Mouse (Mus musculus) midbrain, embryonic 14.5 days (tissue): ENCODE measurements around the gene Agmat. TPM values are rescaled to one million over a fixed set of nuclear protein-coding genes. Genes with fewer than 3 reads are reported as not detected.

Source experiments
- ATAC-seq: fragments of 200-750 bp; cut with Nextera tagmentation; 2 replicates; pipeline ENCODE4 v1.8.0; 2017; ENCODE audit warnings: moderate number of reproducible peaks, moderate library complexity; ENCODE audit not compliant: low FRiP score, low TSS enrichment
- DNase-seq: peaks from one replicate; pipeline ENCODE4 v3.0.0-alpha.2; 2015
- H3K27ac ChIP-seq: fragments of 300-500 bp; sonication (generic); replicated peaks from 2 replicates; pipeline ENCODE4 v1.5.1; 2014; ENCODE audit warnings: mild to moderate bottlenecking, low read depth, low read length, moderate library complexity
- H3K27me3 ChIP-seq: fragments of 300-500 bp; sonication (generic); 2 replicates; pipeline ENCODE4 v1.6.1; 2014; ENCODE audit warnings: low read length, control low read depth, mixed read lengths; ENCODE audit not compliant: control insufficient read depth, insufficient read depth
- H3K36me3 ChIP-seq: fragments of 300-500 bp; sonication (generic); 2 replicates; pipeline ENCODE4 v1.6.1; 2014; ENCODE audit warnings: low read length, control low read depth; ENCODE audit not compliant: control insufficient read depth, insufficient read depth
- H3K4me1 ChIP-seq: fragments of 300-500 bp; sonication (generic); 2 replicates; pipeline ENCODE4 v1.6.1; 2014; ENCODE audit warnings: mild to moderate bottlenecking, antibody characterized with exemption, low read length, control low read depth; ENCODE audit not compliant: control insufficient read depth, insufficient read depth
- H3K4me2 ChIP-seq: fragments of 300-500 bp; sonication (generic); 2 replicates; pipeline ENCODE4 v1.6.1; 2014; ENCODE audit warnings: mild to moderate bottlenecking, low read length, moderate library complexity
- H3K4me3 ChIP-seq: fragments of 300-500 bp; sonication (generic); replicated peaks from 2 replicates; pipeline ENCODE4 v1.5.1; 2014; ENCODE audit warnings: low read depth, low read length
- H3K9ac ChIP-seq: fragments of 300-500 bp; sonication (generic); replicated peaks from 2 replicates; pipeline ENCODE4 v1.6.1; 2014; ENCODE audit warnings: mild to moderate bottlenecking, low read length, moderate library complexity
- H3K9me3 ChIP-seq: fragments of 300-500 bp; sonication (generic); 2 replicates; pipeline ENCODE4 v1.6.1; 2016; ENCODE audit warnings: low read length, control low read depth, mixed read lengths; ENCODE audit not compliant: control insufficient read depth
- WGBS: fragments of 180-500 bp; shearing (Covaris S2); extraction: QIAGEN DNeasy Blood & Tissue Kit; methylation state at CpG from one replicate; pipeline ENCODE4 v1.1.7; 2014; 5-methylcytosine and 5-hydroxymethylcytosine counted together
- polyA plus RNA-seq: library from polyadenylated mRNA; unstranded; fragments of >200 nt; fragmentation: Nextera tagmentation; extraction: Ambion mirVana; gene quantifications from 2 replicates; pipeline ENCODE4 v1.2.1, GENCODE M21; 2014

The Agmat gene
- polyA plus RNA-seq, 1 experiment from 2014 or later, result not detected

GRCm38 (mm10) chr4:141719304-141719703 is 27.2 kb upstream of the Agmat start:
- Histone ChIP-seq H3K4me1 (peaks cover 13% of the 10 kb centered on the region), H3K36me3 (peaks cover 4% of the 10 kb centered on the region; the same call in 1 of the 2 replicates), H3K9ac (no peak overlapping the region), H3K27me3 (no peaks in the 10 kb centered on the region), H3K4me3 (no peak overlapping the region), H3K27ac (no peak overlapping the region), H3K4me2 (no peak overlapping the region), H3K9me3 (no peaks in the 10 kb centered on the region)
- 97% methylated on average over 1 of the region's 1 CpGs for WGBS
- ATAC-seq (no peak), DNase-seq (no peak)

GRCm38 (mm10) chr4:141720761-141721523 is 25.5 kb upstream of the Agmat start:
- H3K9ac ChIP-seq, result no peak overlapping the region
- H3K36me3 ChIP-seq, result peaks cover 4% of the 10 kb centered on the region; the same call in 1 of the 2 replicates
- peaks cover 13% of the 10 kb centered on the region for H3K4me1 ChIP-seq
- peak overlapping the region; percentile 90; the same call in 1 of the 2 replicates for H3K4me2 ChIP-seq
- no peak overlapping the region for H3K27ac ChIP-seq
- H3K9me3 ChIP-seq, result no peaks in the 10 kb centered on the region
- ATAC-seq (no peak), DNase-seq (no peak)
- no peak overlapping the region for H3K4me3 ChIP-seq
- H3K27me3 ChIP-seq, result no peaks in the 10 kb centered on the region
- 86% methylated on average over 6 of the region's 6 CpGs for WGBS

DNA sequence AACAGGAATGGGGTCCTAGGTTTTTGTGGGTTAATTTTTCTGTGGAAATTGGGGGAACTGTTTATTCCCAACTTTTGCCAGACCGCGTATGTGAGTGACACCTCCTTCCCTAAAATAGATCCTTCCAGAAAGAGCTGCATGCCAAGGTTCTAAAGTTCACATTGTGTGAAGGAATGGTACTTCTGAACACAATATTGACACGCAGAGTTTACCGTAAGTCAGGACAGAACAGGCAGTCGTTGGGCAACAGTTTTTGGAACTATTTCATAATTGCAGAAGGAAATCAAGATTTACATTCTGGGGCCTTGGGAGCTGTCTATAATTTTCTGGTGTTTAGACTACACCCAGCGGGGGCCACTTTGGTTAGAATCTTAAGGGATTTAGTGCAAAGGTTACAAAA is 24.5 kb upstream of the Agmat start:
- Histone ChIP-seq H3K36me3 (peaks cover 2% of the 10 kb centered on the region; the same call in 1 of the 2 replicates), H3K4me3 (peak overlapping the region; percentile 98), H3K27ac (no peak overlapping the region), H3K27me3 (no peaks in the 10 kb centered on the region), H3K9me3 (no peaks in the 10 kb centered on the region), H3K4me2 (peak overlapping the region; percentile 90), H3K4me1 (peaks cover 13% of the 10 kb centered on the region), H3K9ac (peak overlapping the region; percentile 92; the same call in 1 of the 2 replicates)
- no peak for DNase-seq
- WGBS, result 83% methylated on average over 6 of the region's 6 CpGs
- ATAC-seq, result no peak

DNA sequence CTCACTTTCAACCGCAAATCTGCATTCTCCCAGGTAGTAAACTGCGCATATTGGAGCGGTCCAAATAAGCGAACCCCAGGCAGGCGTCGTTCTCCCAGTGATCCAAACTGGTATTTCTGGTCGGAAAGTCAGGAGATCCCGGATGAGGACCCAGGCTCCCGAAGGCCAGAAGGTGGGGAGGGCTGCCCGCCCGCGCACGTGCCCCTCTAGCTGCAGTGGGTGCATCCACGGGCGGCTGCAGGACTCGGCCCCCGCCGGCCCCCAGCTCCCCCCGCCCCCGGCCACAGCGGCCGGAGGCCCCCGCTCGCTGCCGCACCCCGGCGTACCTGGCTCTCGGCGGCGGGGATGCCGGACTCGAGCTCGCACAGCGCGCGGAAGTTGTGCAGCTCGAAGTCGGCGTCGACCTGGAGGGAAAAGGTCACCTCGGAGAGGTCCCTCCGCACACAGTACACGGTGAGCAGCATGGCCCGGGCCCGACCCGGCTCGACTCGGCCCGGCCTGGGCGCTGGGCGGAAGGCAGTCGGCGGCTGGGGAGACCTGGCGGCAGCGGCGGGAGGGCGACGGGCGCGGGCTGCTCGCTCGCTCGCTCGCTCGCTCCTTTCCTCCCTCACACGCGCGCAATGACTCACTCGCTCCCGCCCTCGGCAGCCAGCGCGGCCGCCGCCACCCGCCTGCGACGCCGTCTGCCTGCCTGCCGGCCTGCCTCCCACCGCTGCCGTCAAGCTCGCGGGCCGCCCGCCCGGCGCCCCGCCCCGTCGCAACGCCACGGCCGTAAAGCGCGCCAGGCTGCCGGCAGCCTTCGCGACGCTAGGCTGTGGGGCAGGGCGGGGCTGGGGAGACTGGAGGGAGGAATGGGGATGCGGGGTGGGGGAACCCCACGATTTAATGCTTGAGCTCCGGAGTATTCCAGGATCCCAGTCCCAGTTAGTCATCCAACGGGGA is 23.5 kb upstream of the Agmat start, which contains the start of gene Ddi2:
Ddi2 (minus strand) TSS at position 689 of the 942 bp plus-strand sequence.
- H3K9ac ChIP-seq, result peak within 1 kb of the TSS; percentile 92
- no peaks in the 10 kb centered on the region for H3K9me3 ChIP-seq
- H3K4me3 ChIP-seq, result peak within 1 kb of the TSS; percentile 98
- H3K36me3 ChIP-seq, result no peaks in the 10 kb centered on the region
- ATAC-seq, result peak; percentile 90
- H3K4me1 ChIP-seq, result peaks cover 13% of the 10 kb centered on the region
- no peaks in the 10 kb centered on the region for H3K27me3 ChIP-seq
- peak; percentile 96 for DNase-seq
- H3K27ac ChIP-seq, result peak within 1 kb of the TSS; percentile 89
- under 1% methylated on average over 100 of the region's 105 CpGs for WGBS
- H3K4me2 ChIP-seq, result peak within 1 kb of the TSS; percentile 90

GRCm38 (mm10) chr4:141723673-141724068 is 22.8 kb upstream of the Agmat start:
- Histone ChIP-seq H3K4me3 (peak overlapping the region; percentile 98), H3K36me3 (no peaks in the 10 kb centered on the region), H3K27ac (peak overlapping the region; percentile 89; the same call in 1 of the 2 replicates), H3K9me3 (no peaks in the 10 kb centered on the region), H3K9ac (peak overlapping the region; percentile 92), H3K4me1 (peaks cover 13% of the 10 kb centered on the region), H3K4me2 (peak overlapping the region; percentile 90), H3K27me3 (no peaks in the 10 kb centered on the region)
- peak; percentile 77; the same call in 1 of the 2 replicates for ATAC-seq
- WGBS, result 7% methylated on average over 13 of the region's 13 CpGs
- peak; percentile 51 for DNase-seq

DNA sequence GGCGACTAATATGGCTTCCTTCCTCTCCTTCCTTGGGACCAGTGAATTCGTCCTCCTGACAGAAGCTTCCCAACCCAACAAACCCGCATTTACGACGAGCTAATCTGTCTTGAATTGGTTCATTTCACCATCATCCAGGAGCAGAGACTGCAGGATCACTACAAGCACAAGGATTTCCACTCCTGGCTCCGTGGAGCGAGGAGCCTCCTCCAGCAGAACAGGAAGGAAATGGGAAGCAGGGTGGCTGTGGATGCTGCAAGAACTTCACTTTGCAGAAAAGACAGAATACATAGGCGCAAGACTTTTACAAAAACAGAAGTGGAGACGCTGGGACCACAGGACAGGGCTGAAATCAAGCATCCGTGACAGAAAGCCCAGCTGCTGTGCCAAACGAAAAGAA is 21.9 kb upstream of the Agmat start:
- Histone ChIP-seq H3K4me3 (no peak overlapping the region), H3K9ac (no peak overlapping the region), H3K27me3 (no peaks in the 10 kb centered on the region), H3K36me3 (no peaks in the 10 kb centered on the region), H3K4me2 (no peak overlapping the region), H3K27ac (no peak overlapping the region), H3K9me3 (no peaks in the 10 kb centered on the region), H3K4me1 (peaks cover 13% of the 10 kb centered on the region)
- DNase-seq, result no peak
- 64% methylated on average over 11 of the region's 11 CpGs for WGBS
- no peak for ATAC-seq

GRCm38 (mm10) chr4:141725277-141725676 is 21.2 kb upstream of the Agmat start:
- no peak overlapping the region for H3K9ac ChIP-seq
- H3K4me2 ChIP-seq, result no peak overlapping the region
- H3K36me3 ChIP-seq, result no peaks in the 10 kb centered on the region
- no peak for DNase-seq
- peaks cover 13% of the 10 kb centered on the region for H3K4me1 ChIP-seq
- H3K4me3 ChIP-seq, result no peak overlapping the region
- WGBS, result 82% methylated on average over 5 of the region's 5 CpGs
- H3K27me3 ChIP-seq, result no peaks in the 10 kb centered on the region
- no peak overlapping the region for H3K27ac ChIP-seq
- H3K9me3 ChIP-seq, result no peaks in the 10 kb centered on the region
- no peak for ATAC-seq

DNA sequence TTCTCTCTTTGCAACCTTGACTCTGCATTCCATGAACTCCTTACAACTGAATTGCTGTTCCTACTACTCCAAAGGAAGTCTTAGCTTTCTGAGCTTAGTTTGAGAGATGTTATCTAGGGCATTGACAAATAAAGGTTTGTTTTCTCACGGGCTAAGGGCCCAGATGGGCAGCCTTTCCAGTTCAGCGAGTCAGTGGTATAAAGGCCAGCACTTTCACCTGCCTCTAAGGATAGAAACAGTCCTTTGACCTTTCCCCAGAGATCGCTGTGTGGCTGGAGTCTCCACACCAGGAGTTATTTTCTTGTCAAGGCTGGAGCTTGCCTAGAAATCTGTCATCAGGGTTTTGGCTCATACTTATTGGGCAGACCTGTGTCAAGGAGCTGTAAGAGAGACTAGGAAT is 20.7 kb upstream of the Agmat start:
- Histone ChIP-seq H3K27me3 (no peaks in the 10 kb centered on the region), H3K4me3 (no peak overlapping the region), H3K9ac (no peak overlapping the region), H3K4me2 (no peak overlapping the region), H3K27ac (no peak overlapping the region), H3K4me1 (peaks cover 13% of the 10 kb centered on the region), H3K9me3 (no peaks in the 10 kb centered on the region), H3K36me3 (no peaks in the 10 kb centered on the region)
- 70% methylated on average over 3 of the region's 3 CpGs for WGBS
- ATAC-seq (no peak), DNase-seq (no peak)
